Mouse (Mus musculus): ENCODE results near the gene Usp10.

DNA sequence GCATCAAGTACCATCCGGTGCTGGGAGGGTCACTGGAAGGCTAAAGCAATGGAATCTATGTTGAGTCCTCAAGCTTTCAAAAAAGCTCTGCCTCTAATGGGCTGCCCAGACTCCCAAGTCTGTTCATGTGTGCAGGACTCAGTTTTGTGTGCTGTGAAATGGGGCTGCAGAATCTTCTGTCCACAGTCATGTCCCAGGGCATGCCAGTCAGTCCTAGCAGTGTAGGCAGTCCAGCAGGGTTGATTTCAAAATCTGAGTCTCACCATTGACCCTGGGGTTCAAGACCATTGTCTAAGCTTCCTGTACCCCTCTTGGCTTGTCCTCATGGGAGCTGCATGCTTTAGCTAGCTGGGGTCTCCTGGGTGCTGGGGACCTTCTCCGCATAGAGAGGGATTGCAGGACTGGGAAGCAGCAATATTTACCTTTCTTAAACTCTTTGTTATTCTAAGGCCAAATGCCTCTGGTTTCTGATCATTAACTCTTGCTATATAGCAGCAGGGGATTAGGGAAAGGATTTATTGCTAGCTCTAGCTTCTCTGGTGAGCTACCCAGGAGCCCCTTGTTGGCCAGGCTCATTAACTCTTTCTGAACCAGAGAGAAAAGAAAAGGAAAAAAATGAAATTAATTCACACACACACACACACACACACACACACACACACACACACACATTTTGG lies 94.7 kb downstream of the Usp10 start:
- TF ChIP-seq MYC (IDR thresholded peaks at IDR 0.05; ENCODE audit: low read depth, low read length) = no peak
- no peak for TF ChIP-seq TAL1 (IDR thresholded peaks at IDR 0.05; ENCODE audit: low read length)
- no peak for TF ChIP-seq E2F4 (IDR thresholded peaks at IDR 0.05; ENCODE audit: borderline replicate concordance, low read depth, low read length)
- no peak for TF ChIP-seq SMC3 (IDR thresholded peaks at IDR 0.05; ENCODE audit: low read depth, low read length)
- no peak for TF ChIP-seq MAZ (IDR thresholded peaks at IDR 0.05; ENCODE audit: low read depth, low read length)
- no peak for TF ChIP-seq ZC3H11A (IDR thresholded peaks at IDR 0.05; ENCODE audit: low read depth, low read length)
- no peak for TF ChIP-seq HCFC1 (IDR thresholded peaks at IDR 0.05; ENCODE audit: low read depth, low read length)
- no peak for TF ChIP-seq CHD1 (IDR thresholded peaks at IDR 0.05; ENCODE audit: low read depth, low read length)
- TF ChIP-seq CTCF (IDR thresholded peaks at IDR 0.05 in 2 of 3, conservative IDR thresholded peaks at IDR 0.05 in 1 of 3; ENCODE audit: control insufficient read depth in 1 of 3, insufficient read depth in 1 of 3, low read depth in 2 of 3, low read length in 3 of 3, poor library complexity in 1 of 3, severe bottlenecking in 1 of 3) = no peak
